Mouse (Mus musculus): ENCODE data around the gene Lrpap1.
A peak's percentile ranks its signal among the peaks of the same experiment; 100 is the strongest.

Lrpap1 gene

GRCm38 (mm10) chr5:35120024-35120423 is 14.5 kb upstream of the Lrpap1 start:
- peak; percentile 76 to 80 for DNase-seq

- peak; percentile 68 to 80 for DNase-seq
Measured at GRCm38 (mm10) chr5:35118418-35118817, 12.9 kb upstream of the Lrpap1 start.

- DNase-seq = no peak
Measured at GRCm38 (mm10) chr5:35117633-35118032, 12.1 kb upstream of the Lrpap1 start.

GRCm38 (mm10) chr5:35116002-35116401 is 10.4 kb upstream of the Lrpap1 start:
- DNase-seq = no peak

- DNase-seq = no peak
Measured at GRCm38 (mm10) chr5:35112444-35112843, 6.9 kb upstream of the Lrpap1 start.

GRCm38 (mm10) chr5:35105922-35106298 is 344 bp upstream of the Lrpap1 start:
- peak; percentile 64 to 67 for DNase-seq

- DNase-seq = no peak
Measured at GRCm38 (mm10) chr5:35104183-35104959, 1.2 kb downstream of the Lrpap1 start.

- no peak for DNase-seq
Measured at GRCm38 (mm10) chr5:35103528-35103927, 2.0 kb downstream of the Lrpap1 start.

- DNase-seq = no peak
Measured at GRCm38 (mm10) chr5:35103086-35103485, 2.5 kb downstream of the Lrpap1 start.

- no peak for DNase-seq
Measured at GRCm38 (mm10) chr5:35091636-35092035, 13.9 kb downstream of the Lrpap1 start.

- no peak for DNase-seq
Measured at GRCm38 (mm10) chr5:35089614-35089963, 16.0 kb downstream of the Lrpap1 start.

- peak; percentile 76 to 89 for DNase-seq
Measured at GRCm38 (mm10) chr5:35088785-35089613, 16.6 kb downstream of the Lrpap1 start.

GRCm38 (mm10) chr5:35084913-35085312 is 20.7 kb downstream of the Lrpap1 start:
- DNase-seq = no peak

GRCm38 (mm10) chr5:35079101-35079500 is 26.5 kb downstream of the Lrpap1 start:
- DNase-seq = peak; percentile 53 to 54

GRCm38 (mm10) chr5:35076369-35076768 is 29.2 kb downstream of the Lrpap1 start:
- peak in 1 of 2 experiments; percentile 55 for DNase-seq

GRCm38 (mm10) chr5:35073992-35074391 is 31.6 kb downstream of the Lrpap1 start:
- peak; percentile 42 to 52 for DNase-seq

- DNase-seq = no peak
Measured at GRCm38 (mm10) chr5:35073235-35073634, 32.3 kb downstream of the Lrpap1 start.

- no peak for DNase-seq
Measured at GRCm38 (mm10) chr5:35071855-35072254, 33.7 kb downstream of the Lrpap1 start.

- peak in 1 of 2 experiments; percentile 49 for DNase-seq
Measured at GRCm38 (mm10) chr5:35070953-35071352, 34.6 kb downstream of the Lrpap1 start.

- no peak for DNase-seq
Measured at GRCm38 (mm10) chr5:35070314-35070713, 35.3 kb downstream of the Lrpap1 start.

GRCm38 (mm10) chr5:35069841-35070240 is 35.7 kb downstream of the Lrpap1 start:
- DNase-seq = no peak

GRCm38 (mm10) chr5:35060098-35060497 is 45.5 kb downstream of the Lrpap1 start:
- DNase-seq = no peak

- DNase-seq = no peak
Measured at GRCm38 (mm10) chr5:35058216-35058615, 47.4 kb downstream of the Lrpap1 start.

GRCm38 (mm10) chr5:35057582-35057981 is 48.0 kb downstream of the Lrpap1 start:
- peak in 1 of 2 experiments; percentile 40 for DNase-seq
